ENCODE assay signal across 8 mouse cellular contexts in genomic region chr10:80141786-80142529, GRCm38 (mm10). TPM values are rescaled to one million over a fixed set of nuclear protein-coding genes. Genes with fewer than 3 reads are reported as not detected.
A peak's percentile ranks its signal among the peaks of the same experiment; 100 is the strongest.
DNase-seq lines count a peak whose midpoint lies in the region; ATAC-seq lines count a peak whose summit lies in the region.

No protein-coding gene starts in this region.

- ATAC-seq in inflammation-experienced regulatory T-cells, adult 6 months: peak; percentile 65
- peak; percentile 69 for ATAC-seq in megakaryocyte-erythroid progenitor cell, adult 5-6 weeks (replicated peaks; ENCODE audit: low FRiP score, low TSS enrichment, poor library complexity, severe bottlenecking)

- DNase-seq in adrenal gland, adult 2 months: peak; percentile 96
- DNase-seq in embryo, embryonic 10.5 days (ENCODE audit: low spot score): peak; percentile 100
- peak; percentile 96 for DNase-seq in gastrocnemius, postnatal 14 days
- DNase-seq in left cerebral cortex, postnatal 14 days (ENCODE audit: low spot score in 2 of 2): peak; percentile 95 to 97
- DNase-seq in right cerebral cortex, postnatal 36 days (ENCODE audit: low spot score in 2 of 2): peak; percentile 93 to 96
- DNase-seq in urinary bladder, postnatal 4 days (ENCODE audit: low spot score in 2 of 2): peak; percentile 90 to 93

- intact Hi-C loops in gastrocnemius, postnatal 14 days (cut with DNase I; ENCODE audit: low total_unique reads): no loop called here
- intact Hi-C loops in left cerebral cortex, postnatal 14 days (cut with DNase I): no loop called here

RNA-seq across cellular contexts. Expression of gene Cbarp, which starts 1.3 kb away (rescaled TPM):
- total RNA-seq in adrenal gland, adult 2 months (2021): 100 to 1,000 TPM in 1 of 2 experiments, 10 to 100 TPM in 1; 74.5 to 118 TPM
- polyA plus RNA-seq in adrenal gland, adult 2 months (2012; rRNA removed): 84.3 and 84.6 TPM in 2 replicates
- 1 to 10 TPM; 1.6 TPM for total RNA-seq in gastrocnemius, postnatal 14 days (2021)
- polyA plus RNA-seq in inflammation-experienced regulatory T-cells, adult 6 months (2017; shearing (Covaris generic)): 1 to 10 TPM in 2 of 3 experiments, under 1 TPM in 1; 0.60 to 2.3 (median 1.3) TPM
- total RNA-seq in left cerebral cortex, postnatal 14 days (2021): 100 to 1,000 TPM; 437 to 473 TPM
- 5.2 and 10.5 TPM in 2 replicates for total RNA-seq in megakaryocyte-erythroid progenitor cell, adult 5-6 weeks (2014; fragmentation: Nextera tagmentation)
- total RNA-seq in megakaryocyte-erythroid progenitor cell, adult 5-6 weeks (2017): 3.7 TPM in 1 of 2 replicates, not detected in the other

RNA-seq across cellular contexts. Expression of gene Atp5d, which starts 3.5 kb away (rescaled TPM):
- 100 to 1,000 TPM; 654 to 778 TPM for total RNA-seq in adrenal gland, adult 2 months (2021)
- 5,895 and 6,727 TPM in 2 replicates for polyA plus RNA-seq in adrenal gland, adult 2 months (2012; rRNA removed)
- total RNA-seq in gastrocnemius, postnatal 14 days (2021): 100 to 1,000 TPM; 657 to 736 TPM
- polyA plus RNA-seq in inflammation-experienced regulatory T-cells, adult 6 months (2017; shearing (Covaris generic)): 100 to 1,000 TPM; 297 to 357 (median 299) TPM
- total RNA-seq in left cerebral cortex, postnatal 14 days (2021): 100 to 1,000 TPM; 403 to 424 TPM
- total RNA-seq in megakaryocyte-erythroid progenitor cell, adult 5-6 weeks (2014; fragmentation: Nextera tagmentation): 282 and 325 TPM in 2 replicates
- 29.3 and 49.3 TPM in 2 replicates for total RNA-seq in megakaryocyte-erythroid progenitor cell, adult 5-6 weeks (2017)

RNA-seq across cellular contexts. Expression of gene Midn, which starts 6.1 kb away (rescaled TPM):
- 100 to 1,000 TPM in 1 of 2 experiments, 10 to 100 TPM in 1; 75.8 to 115 TPM for total RNA-seq in adrenal gland, adult 2 months (2021)
- 233 and 269 TPM in 2 replicates for polyA plus RNA-seq in adrenal gland, adult 2 months (2012; rRNA removed)
- total RNA-seq in gastrocnemius, postnatal 14 days (2021): 10 to 100 TPM; 40.3 to 43.6 TPM
- 1 to 10 TPM; 7.3 to 9.3 (median 7.5) TPM for polyA plus RNA-seq in inflammation-experienced regulatory T-cells, adult 6 months (2017; shearing (Covaris generic))
- total RNA-seq in left cerebral cortex, postnatal 14 days (2021): 10 to 100 TPM; 94.0 to 96.3 TPM
- 30.9 and 34.0 TPM in 2 replicates for total RNA-seq in megakaryocyte-erythroid progenitor cell, adult 5-6 weeks (2014; fragmentation: Nextera tagmentation)
- total RNA-seq in megakaryocyte-erythroid progenitor cell, adult 5-6 weeks (2017): 9.4 and 10.5 TPM in 2 replicates

RNA-seq across cellular contexts. Expression of gene Cirbp, which starts 23.8 kb away (rescaled TPM):
- total RNA-seq in adrenal gland, adult 2 months (2021): 10 to 100 TPM; 30.6 to 77.0 TPM
- 108 and 152 TPM in 2 replicates for polyA plus RNA-seq in adrenal gland, adult 2 months (2012; rRNA removed)
- 10 to 100 TPM; 41.4 to 41.5 TPM for total RNA-seq in gastrocnemius, postnatal 14 days (2021)
- polyA plus RNA-seq in inflammation-experienced regulatory T-cells, adult 6 months (2017; shearing (Covaris generic)): 100 to 1,000 TPM in 2 of 3 experiments, 10 to 100 TPM in 1; 84.2 to 255 (median 213) TPM
- 100 to 1,000 TPM in 1 of 2 experiments, 10 to 100 TPM in 1; 95.6 to 111 TPM for total RNA-seq in left cerebral cortex, postnatal 14 days (2021)
- total RNA-seq in megakaryocyte-erythroid progenitor cell, adult 5-6 weeks (2014; fragmentation: Nextera tagmentation): 31.5 and 44.0 TPM in 2 replicates
- total RNA-seq in megakaryocyte-erythroid progenitor cell, adult 5-6 weeks (2017): 30.8 and 73.1 TPM in 2 replicates

RNA-seq across cellular contexts. Expression of gene Stk11, which starts 26.4 kb away (rescaled TPM):
- total RNA-seq in adrenal gland, adult 2 months (2021): 100 to 1,000 TPM; 153 to 156 TPM
- polyA plus RNA-seq in adrenal gland, adult 2 months (2012; rRNA removed): 151 and 159 TPM in 2 replicates
- total RNA-seq in gastrocnemius, postnatal 14 days (2021): 10 to 100 TPM; 87.6 to 98.0 TPM
- 10 to 100 TPM; 23.5 to 30.3 (median 25.5) TPM for polyA plus RNA-seq in inflammation-experienced regulatory T-cells, adult 6 months (2017; shearing (Covaris generic))
- total RNA-seq in left cerebral cortex, postnatal 14 days (2021): 10 to 100 TPM; 86.2 to 90.8 TPM
- 152 and 213 TPM in 2 replicates for total RNA-seq in megakaryocyte-erythroid progenitor cell, adult 5-6 weeks (2014; fragmentation: Nextera tagmentation)
- 116 and 174 TPM in 2 replicates for total RNA-seq in megakaryocyte-erythroid progenitor cell, adult 5-6 weeks (2017)

Comparison
In these comparisons a context has a peak if more than half of its experiments do, and no peak if none do; other contexts are left out.
1. Peak in every context shown above with its lines: DNase-seq and ATAC-seq.
2. RNA of gene Cbarp, which starts 1.3 kb away (total RNA-seq): 437 to 473 TPM in left cerebral cortex, postnatal 14 days and 74.5 to 118 TPM in adrenal gland, adult 2 months; 3.7 to 10.5 TPM in megakaryocyte-erythroid progenitor cell, adult 5-6 weeks and 1.6 TPM in gastrocnemius, postnatal 14 days; every median in the first group is over 4 times any median in the second.